Mouse (Mus musculus) CD4-positive, CD25-positive, alpha-beta regulatory T cell, adult 9 weeks (primary cell): ENCODE data around the gene Sumo1. TPM values are rescaled to one million over a fixed set of nuclear protein-coding genes. Genes with fewer than 3 reads are reported as not detected.

Experiments used
- polyA plus RNA-seq: library from polyadenylated mRNA; unstranded; fragments of 100-300 nt; shearing (Covaris generic); gene quantifications from one replicate; pipeline ENCODE4 v1.2.1, GENCODE M21; 2017

Sumo1 gene
- polyA plus RNA-seq: 407 TPM

GRCm38 (mm10) chr1:59670641-59671168 lies at the start of gene Sumo1:
Sumo1 (minus strand) TSS chr1:59670834.

GRCm38 (mm10) chr1:59684819-59685755 lies 14.5 kb upstream of the Sumo1 start, which contains the start of gene Nop58:
Nop58 (plus strand) TSS chr1:59684971.

Other genes with a start within 250 kb of the Sumo1 start
- gene Fzd7, start 188.4 kb downstream of the Sumo1 start, polyA plus RNA-seq: not detected
- gene Gm973, start 154.6 kb downstream of the Sumo1 start, polyA plus RNA-seq: 2.6 TPM
- gene Nop58, start 14.1 kb upstream of the Sumo1 start, polyA plus RNA-seq: 215 TPM
- gene Bmpr2, start 92.6 kb upstream of the Sumo1 start, polyA plus RNA-seq: 1.1 TPM
- 6.4 TPM for gene Fam117b, start 242.2 kb upstream of the Sumo1 start, polyA plus RNA-seq